Mouse (Mus musculus) heart, postnatal 0 days (tissue): ENCODE data around the gene Ccna1. TPM values are rescaled to one million over a fixed set of nuclear protein-coding genes. Genes with fewer than 3 reads are reported as not detected.

Experiments
- ATAC-seq: fragments of 200-750 bp; cut with Nextera tagmentation; 2 replicates; pipeline ENCODE4 v1.8.0; 2017; ENCODE audit warnings: low read depth, moderate number of reproducible peaks, moderate library complexity; ENCODE audit not compliant: insufficient read depth
- DNase-seq: peaks from one replicate; pipeline ENCODE4 v3.0.0-alpha.2; 2016; ENCODE audit warnings: low spot score
- H3K27ac ChIP-seq: fragments of 300-500 bp; sonication (generic); 2 replicates; pipeline ENCODE4 v1.5.1; 2014; ENCODE audit warnings: low read depth, mild to moderate bottlenecking
- H3K27me3 ChIP-seq: fragments of 300-500 bp; sonication (generic); 2 replicates; pipeline ENCODE4 v1.6.1; 2014; ENCODE audit warnings: low read length, mixed read lengths; ENCODE audit not compliant: control insufficient read depth, insufficient read depth
- H3K36me3 ChIP-seq: fragments of 300-500 bp; sonication (generic); replicated peaks from 2 replicates; pipeline ENCODE4 v1.6.1; 2014; ENCODE audit warnings: low read length, mixed read lengths; ENCODE audit not compliant: control insufficient read depth, insufficient read depth
- H3K4me1 ChIP-seq: fragments of 300-500 bp; sonication (generic); 2 replicates; pipeline ENCODE4 v1.6.1; 2014; ENCODE audit warnings: antibody characterized with exemption; ENCODE audit not compliant: control insufficient read depth, insufficient read depth
- H3K4me2 ChIP-seq: fragments of 300-500 bp; sonication (generic); 2 replicates; pipeline ENCODE4 v1.6.1; 2014; ENCODE audit warnings: low read depth, mild to moderate bottlenecking, low read length, moderate library complexity
- H3K4me3 ChIP-seq: fragments of 300-500 bp; sonication (generic); 2 replicates; pipeline ENCODE4 v1.5.1; 2014; ENCODE audit warnings: low read depth, low read length
- H3K9ac ChIP-seq: fragments of 300-500 bp; sonication (generic); replicated peaks from 2 replicates; pipeline ENCODE4 v1.6.1; 2014; ENCODE audit warnings: low read depth, low read length, mixed read lengths
- H3K9me3 ChIP-seq: fragments of 300-500 bp; sonication (generic); replicated peaks from 2 replicates; pipeline ENCODE4 v1.6.1; 2016; ENCODE audit warnings: low read length; ENCODE audit not compliant: control insufficient read depth
- CTCF ChIP-seq: IDR thresholded peaks from 2 replicates; pipeline ENCODE4 v1.5.1; 2016; ENCODE audit warnings: antibody characterized with exemption, control low read depth, low read depth
- EP300 ChIP-seq: IDR thresholded peaks from 2 replicates; pipeline ENCODE4 v1.6.1; 2016; ENCODE audit warnings: antibody characterized with exemption, low read depth
- WGBS: fragments of 180-500 bp; shearing (Covaris S2); extraction: QIAGEN DNeasy Blood & Tissue Kit; methylation state at CpG from one replicate; pipeline ENCODE4 v1.1.7; 2014; 5-methylcytosine and 5-hydroxymethylcytosine counted together
- polyA plus RNA-seq: library from polyadenylated mRNA; unstranded; fragments of >200 nt; fragmentation: Nextera tagmentation; extraction: Ambion mirVana; gene quantifications from 2 replicates; pipeline ENCODE4 v1.2.1, GENCODE M21; 2015
- total RNA-seq: library from RNA; depleted of rRNA; stranded (reverse); fragments of >200 nt; gene quantifications from 2 replicates; pipeline ENCODE4 v1.2.3, GENCODE M21; 2014; ENCODE audit warnings: low replicate concordance

The Ccna1 gene
- total and polyA plus RNA-seq, 2 experiments from 2014 or later, result 0.15 to 1.3 TPM

DNA sequence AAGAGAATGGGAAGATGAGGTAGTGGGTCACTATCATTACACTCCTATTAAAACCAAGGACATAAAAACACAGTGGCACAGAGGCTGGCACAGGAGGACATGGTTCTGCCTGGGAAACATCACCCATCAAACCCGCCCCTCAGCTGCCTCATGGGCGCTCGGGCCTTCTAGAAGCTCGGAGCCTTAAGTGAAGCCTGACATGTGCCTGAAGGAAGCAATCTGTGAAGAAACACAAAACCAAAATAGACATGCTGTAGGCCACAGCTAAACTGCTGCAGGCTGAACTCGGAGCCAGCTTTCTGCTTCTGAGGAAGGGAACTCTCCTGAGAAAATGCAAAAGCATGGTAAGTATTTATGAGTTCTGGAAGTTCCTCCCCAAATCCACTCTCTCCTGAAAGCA, 31.6 kb upstream of the Ccna1 start:
- no peak overlapping the region for H3K4me2 ChIP-seq
- H3K36me3 ChIP-seq, result no peaks in the 10 kb centered on the region
- ATAC-seq (no peak), DNase-seq (no peak)
- H3K4me1 ChIP-seq, result peaks cover 6% of the 10 kb centered on the region
- 74% methylated on average over 5 of the region's 5 CpGs for WGBS
- TF ChIP-seq CTCF, result no peak
- TF ChIP-seq EP300, result no peak
- H3K4me3 ChIP-seq, result no peak overlapping the region
- no peaks in the 10 kb centered on the region for H3K9me3 ChIP-seq
- H3K27me3 ChIP-seq, result no peaks in the 10 kb centered on the region
- H3K27ac ChIP-seq, result no peak overlapping the region
- no peak overlapping the region for H3K9ac ChIP-seq

GRCm38 (mm10) chr3:55085716-55086115, 30.4 kb upstream of the Ccna1 start:
- DNase-seq (no peak), ATAC-seq (no peak)
- TF ChIP-seq EP300 (no peak), CTCF (no peak)
- Histone ChIP-seq H3K36me3 (no peaks in the 10 kb centered on the region), H3K27me3 (no peaks in the 10 kb centered on the region), H3K27ac (no peak overlapping the region), H3K9ac (no peak overlapping the region), H3K4me2 (no peak overlapping the region), H3K9me3 (no peaks in the 10 kb centered on the region), H3K4me1 (peaks cover 6% of the 10 kb centered on the region), H3K4me3 (no peak overlapping the region)
- WGBS, result 41% methylated on average over 3 of the region's 3 CpGs

GRCm38 (mm10) chr3:55084781-55085180, 29.5 kb upstream of the Ccna1 start:
- Histone ChIP-seq H3K27ac (no peak overlapping the region), H3K4me2 (no peak overlapping the region), H3K36me3 (no peaks in the 10 kb centered on the region), H3K9ac (no peak overlapping the region), H3K4me1 (peaks cover 6% of the 10 kb centered on the region), H3K4me3 (no peak overlapping the region), H3K9me3 (no peaks in the 10 kb centered on the region), H3K27me3 (no peaks in the 10 kb centered on the region)
- no peak for TF ChIP-seq CTCF
- TF ChIP-seq EP300, result no peak
- WGBS, result 62% methylated on average over 6 of the region's 6 CpGs
- ATAC-seq, result no peak
- no peak for DNase-seq

DNA sequence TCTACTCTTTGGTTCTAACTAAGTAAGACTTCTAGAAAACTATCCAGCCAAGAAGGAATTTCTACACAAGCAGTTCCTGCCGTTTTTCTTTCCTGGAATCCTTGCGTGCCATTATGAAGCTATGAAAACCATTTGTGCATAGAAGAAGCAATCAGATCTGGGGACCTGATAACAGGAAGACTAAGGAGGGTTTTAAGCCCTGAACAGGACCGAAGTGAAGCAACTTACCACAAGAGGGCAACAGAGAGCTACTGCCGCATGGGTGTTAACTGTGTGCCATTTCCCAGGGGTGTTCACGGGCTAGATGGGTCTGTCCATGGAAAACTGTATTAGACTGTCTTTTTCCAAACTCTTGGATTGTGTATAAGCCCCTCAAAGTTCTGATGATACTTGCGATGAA, 24.8 kb upstream of the Ccna1 start:
- no peaks in the 10 kb centered on the region for H3K9me3 ChIP-seq
- no peak overlapping the region for H3K27ac ChIP-seq
- H3K9ac ChIP-seq, result no peak overlapping the region
- H3K36me3 ChIP-seq, result no peaks in the 10 kb centered on the region
- H3K4me1 ChIP-seq, result no peaks in the 10 kb centered on the region
- DNase-seq (peak; percentile 44), ATAC-seq (peak; percentile 73)
- TF ChIP-seq CTCF (peak; percentile 92), EP300 (no peak)
- H3K27me3 ChIP-seq, result no peaks in the 10 kb centered on the region
- no peak overlapping the region for H3K4me3 ChIP-seq
- H3K4me2 ChIP-seq, result no peak overlapping the region
- 13% methylated on average over 6 of the region's 6 CpGs for WGBS

DNA sequence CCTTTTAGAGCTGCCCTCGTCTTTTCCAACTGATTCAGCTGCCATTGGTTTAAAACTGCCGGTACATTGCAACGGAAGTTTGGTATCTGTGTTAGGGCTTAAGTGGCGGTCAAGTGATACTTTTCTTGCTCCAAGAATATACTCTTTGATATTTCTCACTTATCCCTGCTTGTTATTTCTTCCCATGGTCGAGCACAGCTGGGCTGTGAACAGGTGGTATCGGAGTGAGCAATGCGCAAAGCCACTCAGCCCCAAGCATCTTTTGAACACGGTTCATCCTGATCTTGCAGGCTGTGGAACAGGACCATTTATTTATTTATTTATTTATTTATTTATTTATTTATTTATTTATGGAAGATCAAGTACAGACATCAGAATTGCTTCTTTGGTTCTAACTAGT, 24.3 kb upstream of the Ccna1 start:
- H3K9me3 ChIP-seq, result no peaks in the 10 kb centered on the region
- H3K27me3 ChIP-seq, result no peaks in the 10 kb centered on the region
- TF ChIP-seq CTCF, result no peak
- H3K36me3 ChIP-seq, result no peaks in the 10 kb centered on the region
- DNase-seq, result no peak
- no peak overlapping the region for H3K4me3 ChIP-seq
- 54% methylated on average over 8 of the region's 8 CpGs for WGBS
- H3K4me1 ChIP-seq, result no peaks in the 10 kb centered on the region
- H3K9ac ChIP-seq, result no peak overlapping the region
- H3K4me2 ChIP-seq, result no peak overlapping the region
- no peak for ATAC-seq
- H3K27ac ChIP-seq, result no peak overlapping the region

DNA sequence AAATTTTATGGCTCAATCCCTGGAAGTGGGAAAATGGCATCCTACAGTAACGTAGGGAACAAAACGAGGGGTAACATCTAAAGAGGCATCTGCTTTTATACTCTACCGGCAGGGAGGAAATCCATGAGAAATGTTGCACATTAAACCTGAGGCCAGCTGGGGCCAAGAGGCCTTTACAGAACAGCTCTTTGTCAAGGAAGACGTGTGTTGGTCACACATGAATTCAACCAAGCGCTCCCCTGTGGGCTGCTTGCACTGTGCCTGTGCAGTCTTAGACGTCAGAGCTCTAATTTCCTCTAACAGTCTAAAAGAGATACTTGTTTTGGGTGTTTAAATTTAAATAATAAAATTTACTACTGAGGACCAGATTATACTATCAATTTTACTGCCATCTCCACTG, 22.9 kb upstream of the Ccna1 start:
- no peaks in the 10 kb centered on the region for H3K9me3 ChIP-seq
- H3K4me1 ChIP-seq, result no peaks in the 10 kb centered on the region
- H3K4me2 ChIP-seq, result no peak overlapping the region
- no peak overlapping the region for H3K9ac ChIP-seq
- H3K27me3 ChIP-seq, result no peaks in the 10 kb centered on the region
- H3K4me3 ChIP-seq, result no peak overlapping the region
- no peak overlapping the region for H3K27ac ChIP-seq
- 56% methylated on average over 6 of the region's 6 CpGs for WGBS
- TF ChIP-seq CTCF (no peak), EP300 (no peak)
- H3K36me3 ChIP-seq, result no peaks in the 10 kb centered on the region
- DNase-seq (no peak), ATAC-seq (no peak)
